Mouse (Mus musculus) ES-E14 (cell line): ENCODE data around the gene Cmtr2. TPM values are rescaled to one million over a fixed set of nuclear protein-coding genes. Genes with fewer than 3 reads are reported as not detected.

ENCODE experiments used
- DNase-seq: peaks from one replicate; pipeline ENCODE4 v3.0.0-alpha.2; 2013; ENCODE audit warnings: low read depth, low spot score
- H3K27ac ChIP-seq: 2 replicates; pipeline ENCODE4 v1.5.1; 2012; ENCODE audit warnings: low read depth, mild to moderate bottlenecking, low read length, moderate library complexity, mixed read lengths; ENCODE audit not compliant: poor library complexity, insufficient read depth, severe bottlenecking
- H3K36me3 ChIP-seq: 2 replicates; pipeline ENCODE4 v1.6.1; 2012; ENCODE audit warnings: mild to moderate bottlenecking, low read length, moderate library complexity, mixed read lengths; ENCODE audit not compliant: control insufficient read depth, poor library complexity, insufficient read depth, severe bottlenecking
- H3K4me1 ChIP-seq, 2 experiments: fragments of 150-350 bp in 1 of 2; sonication (generic) in 1 of 2; 2 replicates each; pipeline ENCODE4 v1.6.1; 2012; ENCODE audit warnings: low read length in 2 of 2, mild to moderate bottlenecking in 1 of 2, mixed read lengths in 1 of 2; ENCODE audit not compliant: control insufficient read depth in 2 of 2, insufficient read depth in 2 of 2, poor library complexity in 1 of 2
- H3K4me3 ChIP-seq, 2 experiments: fragments of 150-350 bp in 1 of 2; sonication (generic) in 1 of 2; 2 replicates each; pipeline ENCODE4 v1.5.1; 2012; ENCODE audit warnings: low read length in 2 of 2, low read depth in 1 of 2, mild to moderate bottlenecking in 1 of 2, mixed read lengths in 1 of 2; ENCODE audit not compliant: insufficient read depth in 1 of 2, poor library complexity in 1 of 2, severe bottlenecking in 1 of 2
- H3K9ac ChIP-seq: 2 replicates; pipeline ENCODE4 v1.6.1; 2012; ENCODE audit warnings: low read depth, mild to moderate bottlenecking, low read length, mixed read lengths; ENCODE audit not compliant: poor library complexity, insufficient read depth, severe bottlenecking
- H3K9me3 ChIP-seq: fragments of 150-350 bp; sonication (generic); 2 replicates; pipeline ENCODE4 v1.6.1; 2012; ENCODE audit warnings: low read depth, mild to moderate bottlenecking, low read length; ENCODE audit not compliant: control insufficient read depth, insufficient read depth
- CHD2 ChIP-seq: IDR thresholded peaks from 2 replicates; pipeline ENCODE4 v1.6.1; 2014; ENCODE audit warnings: mild to moderate bottlenecking, low read depth, low read length, inconsistent platforms
- HCFC1 ChIP-seq: IDR thresholded peaks from 2 replicates; pipeline ENCODE4 v1.6.1; 2012; ENCODE audit warnings: low read length, inconsistent platforms, borderline replicate concordance; ENCODE audit not compliant: insufficient read depth
- MAFK ChIP-seq: IDR thresholded peaks from 2 replicates; pipeline ENCODE4 v1.6.1; 2014; ENCODE audit warnings: mild to moderate bottlenecking, low read depth, low read length, inconsistent platforms; ENCODE audit not compliant: insufficient read depth
- ZC3H11A ChIP-seq: IDR thresholded peaks from 2 replicates; pipeline ENCODE4 v1.6.1; 2012; ENCODE audit warnings: low read depth, mild to moderate bottlenecking, inconsistent platforms, low read length, borderline replicate concordance
- ZNF384 ChIP-seq: IDR thresholded peaks from 2 replicates; pipeline ENCODE4 v1.6.1; 2012; ENCODE audit warnings: low read depth, low read length, inconsistent platforms
- in situ Hi-C, 2 experiments: fragments of 600-800 bp; cut with MboI; formaldehyde crosslinking; loops; one replicate each; pipeline ENCODE4 v1.15.1; 2025; ENCODE audit warnings: low sequenced_read_pairs in 2 of 2, inconsistent platforms in 1 of 2; ENCODE audit not compliant: unreplicated experiment in 2 of 2
- total RNA-seq: library from RNA; depleted of rRNA; stranded (reverse); fragments of 300-350 nt; gene quantifications from 2 replicates; pipeline ENCODE4 v1.2.3, GENCODE M21; 2012; rRNA removed

Gene Cmtr2
- total RNA-seq, 1 experiment, result 6.5 TPM

DNA sequence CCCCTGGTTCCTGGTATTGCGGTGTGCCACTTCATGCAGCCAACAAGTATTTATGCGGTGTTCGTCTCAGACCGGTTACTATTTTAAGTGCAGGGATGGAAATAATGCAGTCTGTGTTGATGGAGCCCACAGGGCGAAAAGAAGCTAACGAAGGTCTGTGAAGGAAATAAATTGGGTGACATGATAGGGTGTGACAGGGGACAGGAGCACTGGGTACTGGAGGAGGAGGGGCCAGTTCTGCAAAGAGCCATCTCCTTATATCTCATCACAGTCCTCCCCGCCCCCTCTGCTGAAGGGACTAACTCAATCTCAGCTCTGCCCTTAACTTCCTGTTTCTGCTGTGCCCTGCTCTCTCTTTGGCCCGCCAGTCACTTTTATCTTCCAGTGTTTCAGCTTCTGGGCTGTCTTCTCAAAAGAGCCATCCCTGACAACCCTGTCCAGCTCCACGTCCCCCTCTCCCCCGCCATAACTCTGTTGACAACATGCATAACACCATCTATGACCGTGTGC is 50.4 kb downstream of the Cmtr2 start:
- DNase-seq, result no peak
- no peak for TF ChIP-seq CHD2
- TF ChIP-seq HCFC1, result no peak
- no peak for TF ChIP-seq MAFK
- TF ChIP-seq ZC3H11A, result no peak
- TF ChIP-seq ZNF384, result no peak
- H3K4me3 ChIP-seq, result no peak overlapping the region

DNA sequence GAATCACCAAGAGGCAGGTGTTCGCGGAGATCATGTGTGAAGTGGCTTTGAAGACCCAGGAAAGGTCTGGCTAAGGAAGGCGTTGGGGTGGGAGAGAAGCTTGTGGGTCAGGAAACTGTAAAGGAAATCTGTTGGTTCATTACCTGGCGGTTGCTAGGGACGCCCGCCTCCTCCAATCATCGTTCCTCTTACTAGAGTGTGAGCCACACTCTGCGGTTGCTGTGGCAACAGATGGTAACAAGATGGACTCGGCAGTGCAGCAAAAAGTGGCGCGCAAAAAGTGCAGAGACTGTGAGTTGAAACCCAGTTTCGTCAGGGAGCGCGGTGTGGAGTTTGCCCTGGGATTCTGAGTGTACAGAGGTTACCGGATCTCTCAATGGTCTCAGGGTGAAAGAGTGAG is 51.3 kb downstream of the Cmtr2 start, which contains the start of gene Hydin:
Gene Hydin, plus strand, starts transcription at position 237 of the 400 bp plus-strand sequence.
- peak; percentile 94 for DNase-seq
- Histone ChIP-seq H3K27ac (no peak within 1 kb of the TSS), H3K4me1 (no peaks in the 10 kb centered on the region), H3K36me3 (no peaks in the 10 kb centered on the region), H3K9me3 (no peaks in the 10 kb centered on the region), H3K4me3 (peak within 1 kb of the TSS; percentile 58 to 67), H3K9ac (peak within 1 kb of the TSS; percentile 74)
- no peak for TF ChIP-seq MAFK
- TF ChIP-seq CHD2, result peak; percentile 91
- peak; percentile 76; the same call in 1 of the 2 replicates for TF ChIP-seq HCFC1
- in situ Hi-C loops, result no loop called here

More for the DNA sequence above, 50.4 kb downstream of the Cmtr2 start:
- Histone ChIP-seq H3K9me3 (no peaks in the 10 kb centered on the region), H3K9ac (no peak overlapping the region), H3K4me1 (no peaks in the 10 kb centered on the region), H3K36me3 (no peaks in the 10 kb centered on the region), H3K27ac (no peak overlapping the region)
- in situ Hi-C loops, result no loop called here

DNA sequence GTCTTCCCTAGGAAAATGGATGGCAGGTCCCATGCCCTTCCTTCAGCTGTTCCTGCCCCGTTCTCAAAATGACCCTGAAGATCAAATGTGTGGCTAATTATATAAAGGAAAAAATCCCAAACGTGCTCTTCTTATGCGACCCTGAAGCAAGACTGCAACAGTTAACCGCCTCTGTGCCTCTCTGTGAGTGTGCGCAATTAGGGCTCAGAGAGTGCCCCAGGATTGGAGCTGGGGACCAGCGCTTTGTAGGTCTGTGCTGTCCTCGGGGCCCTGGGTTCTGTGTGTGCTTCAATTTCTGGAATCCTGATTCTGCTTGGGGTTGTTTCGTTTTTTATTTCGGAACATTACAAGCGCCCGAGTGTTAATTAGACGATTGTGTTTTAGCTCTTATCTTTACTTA is 51.8 kb downstream of the Cmtr2 start:
- DNase-seq, result no peak
- Histone ChIP-seq H3K4me3 (peak overlapping the region; percentile 58 to 67), H3K4me1 (no peaks in the 10 kb centered on the region), H3K9ac (peak overlapping the region; percentile 74), H3K9me3 (no peaks in the 10 kb centered on the region), H3K27ac (no peak overlapping the region), H3K36me3 (no peaks in the 10 kb centered on the region)
- TF ChIP-seq ZNF384, result no peak
- in situ Hi-C loops, result no loop called here

DNA sequence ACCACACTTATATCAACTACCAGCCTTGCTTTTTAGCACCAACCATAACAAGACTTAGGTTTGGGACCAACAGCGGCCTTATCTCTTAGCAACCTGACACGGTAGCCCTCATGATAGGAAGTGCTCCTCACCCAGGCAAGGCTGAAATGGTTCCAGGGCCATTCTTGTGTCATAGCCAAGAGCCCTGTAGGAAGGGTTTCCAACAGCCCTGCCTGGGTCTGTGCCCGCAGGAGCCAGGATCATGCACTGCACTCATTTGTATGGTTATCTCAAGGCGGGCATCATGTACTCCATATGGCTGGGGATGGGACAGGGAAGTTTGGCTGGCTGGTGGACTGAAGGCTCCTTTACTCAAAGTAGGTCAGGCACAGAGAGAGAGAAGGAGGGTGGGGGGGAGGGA is 55.2 kb downstream of the Cmtr2 start:
- H3K27ac ChIP-seq, result no peak overlapping the region; the same call in 1 of the 2 replicates
- in situ Hi-C loops, result no loop called here
- H3K4me3 ChIP-seq, result no peak overlapping the region
- no peak overlapping the region for H3K9ac ChIP-seq
- TF ChIP-seq HCFC1, result no peak
- H3K9me3 ChIP-seq, result no peaks in the 10 kb centered on the region
- H3K4me1 ChIP-seq, result peaks cover 0 to 2% of the 10 kb centered on the region in 2 experiments; a peak in 1 of 4 replicates
- no peaks in the 10 kb centered on the region for H3K36me3 ChIP-seq
- no peak for DNase-seq

DNA sequence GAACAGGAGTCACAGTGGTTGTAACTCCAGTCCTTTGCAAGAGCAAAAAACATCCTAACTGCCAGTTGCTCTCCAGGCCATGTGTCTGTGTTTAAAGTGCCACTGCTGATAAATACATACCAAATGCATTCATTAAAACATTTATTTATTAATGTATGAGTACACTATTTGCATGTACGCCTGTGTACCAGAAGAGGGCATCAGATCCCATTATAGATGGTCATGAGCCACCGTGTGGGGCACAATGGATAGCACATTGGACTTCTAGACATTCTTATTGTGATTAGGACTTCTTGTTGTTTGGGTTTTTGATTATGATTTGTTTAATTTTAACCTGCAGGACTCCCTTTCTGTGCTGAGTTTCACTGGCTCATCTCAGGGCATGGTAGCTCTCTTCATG is 57.9 kb downstream of the Cmtr2 start:
- no peak for TF ChIP-seq CHD2
- TF ChIP-seq ZC3H11A, result 0 out of 2 replicates have a peak, but pooled peaks have one; percentile 9
- H3K36me3 ChIP-seq, result no peaks in the 10 kb centered on the region
- in situ Hi-C loops, result no loop called here
- H3K9me3 ChIP-seq, result no peaks in the 10 kb centered on the region
- H3K4me1 ChIP-seq, result peaks cover 0 to 2% of the 10 kb centered on the region in 2 experiments; a peak in 1 of 4 replicates
- H3K27ac ChIP-seq, result no peak overlapping the region
- no peak for DNase-seq
- H3K4me3 ChIP-seq, result no peak overlapping the region
- H3K9ac ChIP-seq, result no peak overlapping the region

Other genes with a start within 250 kb of the Cmtr2 start
- not detected in 2 replicates for gene Tat, start 225.2 kb upstream of the Cmtr2 start, total RNA-seq
- gene Chst4, start 175.9 kb upstream of the Cmtr2 start, total RNA-seq, result 0.27 TPM in 1 of 2 replicates, not detected in the other
- 3.5 and 3.9 TPM in 2 replicates for gene Zfp612, start 135.9 kb upstream of the Cmtr2 start, total RNA-seq
- 0.67 and 0.79 TPM in 2 replicates for gene Gm21964, start 114.5 kb upstream of the Cmtr2 start, total RNA-seq
- gene Gm17720, start 112.9 kb upstream of the Cmtr2 start, total RNA-seq, result not detected in 2 replicates
- gene Calb2, start 47.5 kb upstream of the Cmtr2 start, total RNA-seq, result 2.8 and 3.2 TPM in 2 replicates
- gene Hydin, start 51.3 kb downstream of the Cmtr2 start, total RNA-seq, result 0.79 and 1.0 TPM in 2 replicates